In genomic region chr17:24137226-24137880, GRCm38 (mm10) we compare ENCODE assay signal across 22 mouse cellular contexts. TPM values are rescaled to one million over a fixed set of nuclear protein-coding genes. Genes with fewer than 3 reads are reported as not detected.
DNase-seq lines count a peak whose midpoint lies in the region; ATAC-seq lines count a peak whose summit lies in the region.
"Had no signal": no experiment of that assay in that cellular context is flagged by ENCODE, and none has a peak within 500 bp of the region (broad histone marks: within the 10 kb centered on the region; RNA-seq: fewer than 3 reads in every experiment).

No protein-coding gene starts in this region.

- H3K27me3 ChIP-seq in heart, embryonic 15.5 days, result no peaks in the 10 kb centered on the region
- H3K27me3 ChIP-seq in neural tube, embryonic 15.5 days (replicated peaks), result no peaks in the 10 kb centered on the region
- H3K27me3 ChIP-seq: embryonic facial prominence, embryonic 15.5 days; hindbrain, embryonic 12.5 days; midbrain, embryonic 12.5 days had no signal

- peak overlapping the region; percentile 4; the same call in 1 of the 2 replicates for H3K9ac ChIP-seq in heart, embryonic 15.5 days
- H3K9ac ChIP-seq in neural tube, embryonic 15.5 days (replicated peaks), result no peak overlapping the region
- H3K9ac ChIP-seq: embryonic facial prominence, embryonic 15.5 days; hindbrain, embryonic 12.5 days; midbrain, embryonic 12.5 days had no signal

- WGBS in heart, embryonic 15.5 days, result 49% methylated on average over 2 of the region's 2 CpGs
- WGBS in neural tube, embryonic 15.5 days, result 87% methylated on average over 2 of the region's 2 CpGs

- H3K36me3 ChIP-seq in heart, embryonic 15.5 days, result no peaks in the 10 kb centered on the region
- no peaks in the 10 kb centered on the region for H3K36me3 ChIP-seq in neural tube, embryonic 15.5 days
- H3K36me3 ChIP-seq: embryonic facial prominence, embryonic 15.5 days; hindbrain, embryonic 12.5 days; midbrain, embryonic 12.5 days had no signal

- no peak for DNase-seq in heart, postnatal 25 days (ENCODE audit: low spot score)
- no peak for DNase-seq in neural tube, embryonic 10.5 days (ENCODE audit: extremely low spot score, low spot score)
- DNase-seq in thymus, postnatal 0 days (ENCODE audit: low spot score), result peak; percentile 74
- DNase-seq in spleen, adult 12 weeks (ENCODE audit: low spot score), result no peak
- no peak for DNase-seq in frontal cortex, postnatal 10 days (ENCODE audit: low spot score in 2 of 2)
- no peak for DNase-seq in left cerebral cortex, adult 9 months (ENCODE audit: low spot score in 2 of 2)
- DNase-seq: adrenal gland, postnatal 10 days; cerebellum, adult 9-10 months; gastrocnemius, postnatal 14 days; heart, adult 2 months; kidney, postnatal 4 days; right cerebral cortex, postnatal 14 days; spleen, adult 18-20 months had no signal

- no peak overlapping the region for H3K4me2 ChIP-seq in heart, embryonic 15.5 days
- H3K4me2 ChIP-seq in neural tube, embryonic 15.5 days, result no peak overlapping the region
- H3K4me2 ChIP-seq: embryonic facial prominence, embryonic 15.5 days; hindbrain, embryonic 12.5 days; midbrain, embryonic 12.5 days had no signal

- peaks cover 44% of the 10 kb centered on the region for H3K4me1 ChIP-seq in heart, embryonic 15.5 days (replicated peaks)
- peaks cover 30% of the 10 kb centered on the region for H3K4me1 ChIP-seq in neural tube, embryonic 15.5 days

- H3K4me3 ChIP-seq in heart, embryonic 15.5 days, result no peak overlapping the region
- H3K4me3 ChIP-seq in neural tube, embryonic 15.5 days (replicated peaks), result no peak overlapping the region
- H3K4me3 ChIP-seq: embryonic facial prominence, embryonic 15.5 days; heart, adult 2 months; hindbrain, embryonic 12.5 days; midbrain, embryonic 12.5 days had no signal

- no peaks in the 10 kb centered on the region for H3K9me3 ChIP-seq in heart, embryonic 15.5 days (replicated peaks)
- no peaks in the 10 kb centered on the region for H3K9me3 ChIP-seq in neural tube, embryonic 15.5 days (replicated peaks)
- H3K9me3 ChIP-seq: embryonic facial prominence, embryonic 15.5 days; G1E; hindbrain, embryonic 12.5 days; midbrain, embryonic 12.5 days had no signal

- ATAC-seq in heart, embryonic 15.5 days (replicated peaks; ENCODE audit: insufficient number of reproducible peaks, insufficient read depth, low FRiP score, low read depth), result no peak
- no peak for ATAC-seq in neural tube, embryonic 15.5 days (ENCODE audit: low FRiP score)
- ATAC-seq: activated CD4-positive, CD25-positive, alpha-beta regulatory T cell, adult 4 months; forebrain, embryonic 14.5 days; intestine, postnatal 0 days had no signal

- intact Hi-C loops in heart, postnatal 25 days (cut with DNase I), result no loop called here

- peak overlapping the region; percentile 47; the same call in 1 of the 2 replicates for H3K27ac ChIP-seq in heart, embryonic 15.5 days
- 0 out of 2 replicates have a peak overlapping the region, but pooled peaks have one; percentile 23 for H3K27ac ChIP-seq in neural tube, embryonic 15.5 days (replicated peaks)
- H3K27ac ChIP-seq: embryonic facial prominence, embryonic 15.5 days; heart, adult 2 months; hindbrain, embryonic 12.5 days; midbrain, embryonic 12.5 days had no signal

RNA-seq across cellular contexts. Expression of gene Pdpk1, which starts 13.4 kb away (rescaled TPM):
- polyA plus RNA-seq in heart, embryonic 15.5 days (2015; fragmentation: Nextera tagmentation; extraction: Ambion mirVana), result 37.7 and 39.5 TPM in 2 replicates
- 10 to 100 TPM; 45.0 to 46.1 TPM for total RNA-seq in heart, postnatal 25 days (2021)
- 63.9 and 68.9 TPM in 2 replicates for polyA plus RNA-seq in neural tube, embryonic 15.5 days (2015; fragmentation: Nextera tagmentation; extraction: Ambion mirVana)
- polyA plus RNA-seq in thymus, postnatal 0 days (2015; fragmentation: Nextera tagmentation; extraction: Ambion mirVana), result 48.3 and 62.0 TPM in 2 replicates

RNA-seq across cellular contexts. Expression of gene Amdhd2, which starts 26.2 kb away (rescaled TPM):
- 20.6 and 28.8 TPM in 2 replicates for polyA plus RNA-seq in heart, embryonic 15.5 days (2015; fragmentation: Nextera tagmentation; extraction: Ambion mirVana)
- 1 to 10 TPM; 9.1 to 9.6 TPM for total RNA-seq in heart, postnatal 25 days (2021)
- polyA plus RNA-seq in neural tube, embryonic 15.5 days (2015; fragmentation: Nextera tagmentation; extraction: Ambion mirVana), result 35.7 and 37.8 TPM in 2 replicates
- polyA plus RNA-seq in thymus, postnatal 0 days (2015; fragmentation: Nextera tagmentation; extraction: Ambion mirVana), result 27.3 and 29.8 TPM in 2 replicates

RNA-seq across cellular contexts. Expression of gene Atp6v0c, which starts 32.1 kb away (rescaled TPM):
- 447 and 510 TPM in 2 replicates for polyA plus RNA-seq in heart, embryonic 15.5 days (2015; fragmentation: Nextera tagmentation; extraction: Ambion mirVana)
- total RNA-seq in heart, postnatal 25 days (2021), result 100 to 1,000 TPM; 225 to 246 TPM
- 1,457 and 1,659 TPM in 2 replicates for polyA plus RNA-seq in neural tube, embryonic 15.5 days (2015; fragmentation: Nextera tagmentation; extraction: Ambion mirVana)
- polyA plus RNA-seq in thymus, postnatal 0 days (2015; fragmentation: Nextera tagmentation; extraction: Ambion mirVana), result 506 and 523 TPM in 2 replicates
